Mouse (Mus musculus) intestine, embryonic 16.5 days (tissue): ENCODE data around the gene 4933428G20Rik. TPM values are rescaled to one million over a fixed set of nuclear protein-coding genes. Genes with fewer than 3 reads are reported as not detected.

Experiments
- ATAC-seq: fragments of 200-750 bp; cut with Nextera tagmentation; 2 replicates; pipeline ENCODE4 v1.8.0; 2017; ENCODE audit warnings: moderate TSS enrichment, moderate library complexity
- H3K27ac ChIP-seq: fragments of 300-500 bp; sonication (generic); 2 replicates; pipeline ENCODE4 v1.5.1; 2014; ENCODE audit warnings: mild to moderate bottlenecking, low read length
- H3K27me3 ChIP-seq: fragments of 300-500 bp; sonication (generic); replicated peaks from 2 replicates; pipeline ENCODE4 v1.6.1; 2014; ENCODE audit warnings: low read length, control low read depth, mixed read lengths; ENCODE audit not compliant: control insufficient read depth, insufficient read depth
- H3K36me3 ChIP-seq: fragments of 300-500 bp; sonication (generic); 2 replicates; pipeline ENCODE4 v1.6.1; 2014; ENCODE audit warnings: low read length, control low read depth; ENCODE audit not compliant: control insufficient read depth, insufficient read depth
- H3K4me1 ChIP-seq: fragments of 300-500 bp; sonication (generic); 2 replicates; pipeline ENCODE4 v1.6.1; 2014; ENCODE audit warnings: low read length, control low read depth, mixed read lengths; ENCODE audit not compliant: control insufficient read depth, insufficient read depth
- H3K4me2 ChIP-seq: fragments of 300-500 bp; sonication (generic); 2 replicates; pipeline ENCODE4 v1.6.1; 2014; ENCODE audit warnings: low read depth, low read length, control low read depth
- H3K4me3 ChIP-seq: fragments of 300-500 bp; sonication (generic); 2 replicates; pipeline ENCODE4 v1.5.1; 2014; ENCODE audit warnings: mild to moderate bottlenecking, low read length
- H3K9ac ChIP-seq: fragments of 300-500 bp; sonication (generic); 2 replicates; pipeline ENCODE4 v1.6.1; 2014; ENCODE audit warnings: low read depth, low read length
- H3K9me3 ChIP-seq: fragments of 300-500 bp; sonication (generic); 2 replicates; pipeline ENCODE4 v1.6.1; 2016; ENCODE audit warnings: low read length, control low read depth; ENCODE audit not compliant: control insufficient read depth
- WGBS: fragments of 180-500 bp; shearing (Covaris S2); extraction: QIAGEN DNeasy Blood & Tissue Kit; methylation state at CpG from one replicate; pipeline ENCODE4 v1.1.7; 2014; 5-methylcytosine and 5-hydroxymethylcytosine counted together
- polyA plus RNA-seq: library from polyadenylated mRNA; unstranded; fragments of >200 nt; fragmentation: Nextera tagmentation; extraction: Ambion mirVana; gene quantifications from 2 replicates; pipeline ENCODE4 v1.2.1, GENCODE M21; 2015

Gene 4933428G20Rik
- polyA plus RNA-seq, 1 experiment from 2014 or later, result 0.45 TPM

GRCm38 (mm10) chr11:97476334-97477095 lies 23.6 kb downstream of the 4933428G20Rik start:
- no peaks in the 10 kb centered on the region for H3K4me1 ChIP-seq
- H3K4me3 ChIP-seq, result no peak overlapping the region
- H3K9ac ChIP-seq, result no peak overlapping the region
- no peak overlapping the region for H3K4me2 ChIP-seq
- peaks cover 5% of the 10 kb centered on the region; the same call in 1 of the 2 replicates for H3K36me3 ChIP-seq
- WGBS, result 68% methylated on average over 8 of the region's 8 CpGs
- no peak for ATAC-seq
- H3K9me3 ChIP-seq, result no peaks in the 10 kb centered on the region
- no peak overlapping the region for H3K27ac ChIP-seq
- no peaks in the 10 kb centered on the region for H3K27me3 ChIP-seq

- ATAC-seq, result no peak
- no peak overlapping the region for H3K27ac ChIP-seq
- no peak overlapping the region for H3K4me3 ChIP-seq
- H3K4me2 ChIP-seq, result no peak overlapping the region
- H3K4me1 ChIP-seq, result no peaks in the 10 kb centered on the region
- WGBS, result 92% methylated on average over 6 of the region's 6 CpGs
- no peaks in the 10 kb centered on the region for H3K9me3 ChIP-seq
- H3K9ac ChIP-seq, result no peak overlapping the region
- no peaks in the 10 kb centered on the region for H3K27me3 ChIP-seq
- peaks cover 5% of the 10 kb centered on the region; the same call in 1 of the 2 replicates for H3K36me3 ChIP-seq
Measured at GRCm38 (mm10) chr11:97471276-97471675, 28.9 kb downstream of the 4933428G20Rik start.

GRCm38 (mm10) chr11:97469828-97470227 lies 30.3 kb downstream of the 4933428G20Rik start:
- no peak overlapping the region for H3K4me3 ChIP-seq
- no peaks in the 10 kb centered on the region for H3K4me1 ChIP-seq
- ATAC-seq, result no peak
- H3K36me3 ChIP-seq, result 0 out of 2 replicates have a peak, but pooled peaks cover 3% of the 10 kb centered on the region
- H3K27me3 ChIP-seq, result no peaks in the 10 kb centered on the region
- H3K4me2 ChIP-seq, result no peak overlapping the region
- no peak overlapping the region for H3K9ac ChIP-seq
- H3K9me3 ChIP-seq, result no peaks in the 10 kb centered on the region
- no peak overlapping the region for H3K27ac ChIP-seq
- WGBS, result 94% methylated on average over 7 of the region's 7 CpGs

- no peaks in the 10 kb centered on the region for H3K4me1 ChIP-seq
- H3K27me3 ChIP-seq, result no peaks in the 10 kb centered on the region
- peaks cover 9% of the 10 kb centered on the region; the same call in 1 of the 2 replicates for H3K36me3 ChIP-seq
- H3K4me3 ChIP-seq, result no peak overlapping the region
- no peaks in the 10 kb centered on the region for H3K9me3 ChIP-seq
- no peak overlapping the region for H3K27ac ChIP-seq
- ATAC-seq, result peak; percentile 61
- H3K4me2 ChIP-seq, result no peak overlapping the region
- no peak overlapping the region for H3K9ac ChIP-seq
- WGBS, result 47% methylated on average over 14 of the region's 14 CpGs
Measured at GRCm38 (mm10) chr11:97468639-97469287, 31.4 kb downstream of the 4933428G20Rik start.

- H3K9ac ChIP-seq, result no peak overlapping the region
- no peaks in the 10 kb centered on the region for H3K4me1 ChIP-seq
- no peak overlapping the region for H3K27ac ChIP-seq
- WGBS, result 78% methylated on average over 10 of the region's 10 CpGs
- no peak for ATAC-seq
- no peaks in the 10 kb centered on the region for H3K9me3 ChIP-seq
- H3K36me3 ChIP-seq, result peaks cover 14% of the 10 kb centered on the region; the same call in 1 of the 2 replicates
- no peaks in the 10 kb centered on the region for H3K27me3 ChIP-seq
- H3K4me2 ChIP-seq, result no peak overlapping the region
- no peak overlapping the region for H3K4me3 ChIP-seq
Measured at GRCm38 (mm10) chr11:97466444-97467160, 33.5 kb downstream of the 4933428G20Rik start.

- 88% methylated on average over 12 of the region's 12 CpGs for WGBS
- Histone ChIP-seq H3K36me3 (peaks cover 16% of the 10 kb centered on the region), H3K27me3 (no peaks in the 10 kb centered on the region), H3K9me3 (no peaks in the 10 kb centered on the region), H3K4me2 (no peak overlapping the region), H3K9ac (no peak overlapping the region), H3K4me3 (no peak overlapping the region), H3K27ac (no peak overlapping the region), H3K4me1 (no peaks in the 10 kb centered on the region)
- no peak for ATAC-seq
Measured at GRCm38 (mm10) chr11:97465957-97466356, 34.2 kb downstream of the 4933428G20Rik start.

- Histone ChIP-seq H3K4me3 (no peak overlapping the region), H3K9me3 (no peaks in the 10 kb centered on the region), H3K36me3 (peaks cover 16% of the 10 kb centered on the region), H3K27me3 (no peaks in the 10 kb centered on the region), H3K9ac (no peak overlapping the region), H3K27ac (no peak overlapping the region), H3K4me2 (no peak overlapping the region), H3K4me1 (no peaks in the 10 kb centered on the region)
- 91% methylated on average over 4 of the region's 4 CpGs for WGBS
- no peak for ATAC-seq
Measured at GRCm38 (mm10) chr11:97463991-97464390, 36.1 kb downstream of the 4933428G20Rik start.

GRCm38 (mm10) chr11:97463166-97463565 lies 37.0 kb downstream of the 4933428G20Rik start:
- peaks cover 16% of the 10 kb centered on the region for H3K36me3 ChIP-seq
- no peak for ATAC-seq
- 56% methylated on average over 31 of the region's 33 CpGs for WGBS
- H3K4me2 ChIP-seq, result no peak overlapping the region
- H3K9me3 ChIP-seq, result no peaks in the 10 kb centered on the region
- no peak overlapping the region for H3K4me3 ChIP-seq
- no peak overlapping the region for H3K9ac ChIP-seq
- H3K4me1 ChIP-seq, result no peaks in the 10 kb centered on the region
- no peaks in the 10 kb centered on the region for H3K27me3 ChIP-seq
- H3K27ac ChIP-seq, result no peak overlapping the region

- no peak for ATAC-seq
- Histone ChIP-seq H3K4me1 (no peaks in the 10 kb centered on the region), H3K27me3 (no peaks in the 10 kb centered on the region), H3K9ac (no peak overlapping the region), H3K36me3 (peaks cover 16% of the 10 kb centered on the region), H3K9me3 (no peaks in the 10 kb centered on the region), H3K4me3 (no peak overlapping the region), H3K4me2 (no peak overlapping the region), H3K27ac (no peak overlapping the region)
- WGBS, result 86% methylated on average over 6 of the region's 6 CpGs
Measured at GRCm38 (mm10) chr11:97462538-97462937, 37.6 kb downstream of the 4933428G20Rik start.
